Mouse (Mus musculus) layer of hippocampus, postnatal 10 days (tissue): ENCODE measurements around the gene Prima1. TPM values are rescaled to one million over a fixed set of nuclear protein-coding genes. Genes with fewer than 3 reads are reported as not detected.

Experiments used
- DNase-seq, 2 experiments: peaks; one replicate each; pipeline ENCODE4 v3.0.0; 2021; ENCODE audit warnings: low spot score in 2 of 2
- total RNA-seq, 2 experiments: library from RNA; stranded (reverse); gene quantifications; 2 replicates each; pipeline ENCODE4 v1.2.3; 2021

The Prima1 gene
- total RNA-seq, 2 experiments from 2014 or later, result 1.0 to 1.9 TPM

- DNase-seq, result no peak
Observed at GRCm38 (mm10) chr12:103157129-103157910, 84.6 kb downstream of the Prima1 start.

GRCm38 (mm10) chr12:103155406-103155805 is 86.5 kb downstream of the Prima1 start:
- DNase-seq, result no peak

GRCm38 (mm10) chr12:103154927-103155326 is 87.0 kb downstream of the Prima1 start:
- DNase-seq, result no peak

GRCm38 (mm10) chr12:103150247-103150646 is 91.7 kb downstream of the Prima1 start:
- DNase-seq, result no peak

Other genes with a start within 250 kb of the Prima1 start
- gene Fam181a, start 68.8 kb upstream of the Prima1 start, total RNA-seq, result 1 to 10 TPM; 3.4 to 4.1 TPM
- 1 to 10 TPM; 1.8 to 2.6 TPM for gene Asb2, start 113.9 kb upstream of the Prima1 start, total RNA-seq
- 10 to 100 TPM; 32.5 to 33.5 TPM for gene Otub2, start 146.5 kb upstream of the Prima1 start, total RNA-seq
- 1 to 10 TPM; 2.5 to 2.8 TPM for gene 9330161L09Rik, start 165.7 kb upstream of the Prima1 start, total RNA-seq
- gene Ddx24, start 183.7 kb upstream of the Prima1 start, total RNA-seq, result 100 to 1,000 TPM; 163 to 172 TPM
- 10 to 100 TPM; 41.7 to 46.5 TPM for gene Ifi27, start 192.1 kb upstream of the Prima1 start, total RNA-seq
- 1 to 10 TPM; 3.9 to 4.0 TPM for gene Ifi27l2a, start 201.5 kb upstream of the Prima1 start, total RNA-seq
- not detected for gene Ifi27l2b, start 215.1 kb upstream of the Prima1 start, total RNA-seq